Mouse (Mus musculus) liver, embryonic 13.5 days (tissue): ENCODE measurements around the gene Egfl8. TPM values are rescaled to one million over a fixed set of nuclear protein-coding genes. Genes with fewer than 3 reads are reported as not detected.

Experiments
- ATAC-seq: fragments of 200-750 bp; cut with Nextera tagmentation; 2 replicates; pipeline ENCODE4 v1.8.0; 2017; ENCODE audit warnings: low read depth, mild to moderate bottlenecking, moderate number of reproducible peaks, moderate library complexity
- DNase-seq: peaks from one replicate; pipeline ENCODE4 v3.0.0; 2022
- H3K27ac ChIP-seq: fragments of 300-500 bp; sonication (generic); 2 replicates; pipeline ENCODE4 v1.5.1; 2015; ENCODE audit warnings: moderate library complexity, mild to moderate bottlenecking, inconsistent platforms
- H3K27me3 ChIP-seq: fragments of 300-500 bp; sonication (generic); 2 replicates; pipeline ENCODE4 v1.6.1; 2015; ENCODE audit warnings: mild to moderate bottlenecking, inconsistent platforms
- H3K36me3 ChIP-seq: fragments of 300-500 bp; sonication (generic); 2 replicates; pipeline ENCODE4 v1.6.1; 2015; ENCODE audit warnings: mild to moderate bottlenecking, inconsistent platforms
- H3K4me1 ChIP-seq: fragments of 300-500 bp; sonication (generic); replicated peaks from 2 replicates; pipeline ENCODE4 v1.6.1; 2015; ENCODE audit warnings: inconsistent platforms
- H3K4me2 ChIP-seq: fragments of 300-500 bp; sonication (generic); 2 replicates; pipeline ENCODE4 v1.6.1; 2015; ENCODE audit warnings: inconsistent platforms, mild to moderate bottlenecking, moderate library complexity
- H3K4me3 ChIP-seq: fragments of 300-500 bp; sonication (generic); replicated peaks from 2 replicates; pipeline ENCODE4 v1.5.1; 2015; ENCODE audit warnings: mild to moderate bottlenecking, inconsistent platforms
- H3K9ac ChIP-seq: fragments of 300-500 bp; sonication (generic); 2 replicates; pipeline ENCODE4 v1.6.1; 2015; ENCODE audit warnings: mild to moderate bottlenecking, inconsistent platforms
- H3K9me3 ChIP-seq: fragments of 300-500 bp; sonication (generic); replicated peaks from 2 replicates; pipeline ENCODE4 v1.6.1; 2016; ENCODE audit warnings: inconsistent platforms
- WGBS: fragments of 180-500 bp; shearing (Covaris S2); methylation state at CpG from one replicate; pipeline ENCODE4 v1.1.7; 2015; ENCODE audit not compliant: insufficient replicate concordance; 5-methylcytosine and 5-hydroxymethylcytosine counted together
- polyA plus RNA-seq: library from polyadenylated mRNA; unstranded; fragments of >200 nt; fragmentation: Nextera tagmentation; extraction: Ambion mirVana; gene quantifications from 2 replicates; pipeline ENCODE4 v1.2.1, GENCODE M21; 2015

The Egfl8 gene
- polyA plus RNA-seq, 1 experiment from 2014 or later: 0.30 TPM

- H3K27ac ChIP-seq: peak within 1 kb of the TSS; percentile 71
- H3K4me3 ChIP-seq: peak within 1 kb of the TSS; percentile 94
- peaks cover 41% of the 10 kb centered on the region for H3K4me1 ChIP-seq
- 0 out of 2 replicates have a peak, but pooled peaks cover 3% of the 10 kb centered on the region for H3K27me3 ChIP-seq
- peak within 1 kb of the TSS; percentile 88 for H3K9ac ChIP-seq
- DNase-seq (peak; percentile 96), ATAC-seq (peak; percentile 96)
- H3K36me3 ChIP-seq: peaks cover 33% of the 10 kb centered on the region
- H3K4me2 ChIP-seq: peak within 1 kb of the TSS; percentile 90
- under 1% methylated on average over 66 of the region's 66 CpGs for WGBS
- no peaks in the 10 kb centered on the region for H3K9me3 ChIP-seq
These were observed 31.4 kb upstream of the Egfl8 start, which contains the start of gene Atf6b for GRCm38 (mm10) chr17:34646906-34647787. Gene Atf6b, plus strand, starts transcription at chr17:34647146.

GRCm38 (mm10) chr17:34645831-34646511 is 30.2 kb upstream of the Egfl8 start:
- Histone ChIP-seq H3K4me2 (peak overlapping the region; percentile 90), H3K4me1 (peaks cover 41% of the 10 kb centered on the region), H3K27ac (peak overlapping the region; percentile 43), H3K4me3 (peak overlapping the region; percentile 94), H3K9ac (peak overlapping the region; percentile 13; the same call in 1 of the 2 replicates), H3K9me3 (no peaks in the 10 kb centered on the region), H3K36me3 (peaks cover 23% of the 10 kb centered on the region), H3K27me3 (peaks cover 8% of the 10 kb centered on the region; the same call in 1 of the 2 replicates)
- ATAC-seq (no peak), DNase-seq (no peak)
- 57% methylated on average over 30 of the region's 30 CpGs for WGBS

GRCm38 (mm10) chr17:34645256-34645829 is 29.6 kb upstream of the Egfl8 start:
- 48% methylated on average over 10 of the region's 10 CpGs for WGBS
- H3K27ac ChIP-seq: peak overlapping the region; percentile 72

GRCm38 (mm10) chr17:34644608-34645007 is 28.8 kb upstream of the Egfl8 start, which contains the start of gene Fkbpl:
Gene Fkbpl, plus strand, starts transcription at chr17:34644764.
- H3K4me2 ChIP-seq: peak within 1 kb of the TSS; percentile 90
- H3K27ac ChIP-seq: peak within 1 kb of the TSS; percentile 72
- peaks cover 41% of the 10 kb centered on the region for H3K4me1 ChIP-seq
- peaks cover 11% of the 10 kb centered on the region for H3K27me3 ChIP-seq
- DNase-seq: peak; percentile 89
- ATAC-seq: peak; percentile 53
- 1% methylated on average over 16 of the region's 16 CpGs for WGBS
- H3K9ac ChIP-seq: peak within 1 kb of the TSS; percentile 73
- peak within 1 kb of the TSS; percentile 94 for H3K4me3 ChIP-seq
- no peaks in the 10 kb centered on the region for H3K9me3 ChIP-seq
- H3K36me3 ChIP-seq: peaks cover 10% of the 10 kb centered on the region; the same call in 1 of the 2 replicates

More at GRCm38 (mm10) chr17:34645256-34645829, 29.6 kb upstream of the Egfl8 start:
- ATAC-seq (no peak), DNase-seq (no peak)
- Histone ChIP-seq H3K9me3 (no peaks in the 10 kb centered on the region), H3K4me3 (peak overlapping the region; percentile 94), H3K27me3 (peaks cover 11% of the 10 kb centered on the region; the same call in 1 of the 2 replicates), H3K9ac (peak overlapping the region; percentile 73), H3K36me3 (peaks cover 17% of the 10 kb centered on the region), H3K4me2 (peak overlapping the region; percentile 90), H3K4me1 (peaks cover 41% of the 10 kb centered on the region)

GRCm38 (mm10) chr17:34643944-34644343 is 28.2 kb upstream of the Egfl8 start:
- Histone ChIP-seq H3K4me1 (peaks cover 35% of the 10 kb centered on the region), H3K36me3 (peaks cover 4% of the 10 kb centered on the region; the same call in 1 of the 2 replicates), H3K9me3 (no peaks in the 10 kb centered on the region), H3K27ac (no peak overlapping the region), H3K4me2 (no peak overlapping the region), H3K4me3 (no peak overlapping the region), H3K27me3 (peaks cover 11% of the 10 kb centered on the region), H3K9ac (no peak overlapping the region)
- WGBS: 66% methylated on average over 10 of the region's 10 CpGs
- no peak for ATAC-seq
- no peak for DNase-seq

- ATAC-seq (no peak), DNase-seq (no peak)
- Histone ChIP-seq H3K36me3 (no peaks in the 10 kb centered on the region), H3K4me1 (peaks cover 31% of the 10 kb centered on the region), H3K4me3 (no peak overlapping the region), H3K27ac (no peak overlapping the region), H3K9me3 (no peaks in the 10 kb centered on the region), H3K9ac (no peak overlapping the region), H3K4me2 (no peak overlapping the region), H3K27me3 (peaks cover 11% of the 10 kb centered on the region)
- WGBS: 62% methylated on average over 4 of the region's 4 CpGs
These were observed 27.6 kb upstream of the Egfl8 start for GRCm38 (mm10) chr17:34643379-34643778.

- 58% methylated on average over 3 of the region's 3 CpGs for WGBS
These were observed 26.2 kb upstream of the Egfl8 start for GRCm38 (mm10) chr17:34641945-34642344.

DNA sequence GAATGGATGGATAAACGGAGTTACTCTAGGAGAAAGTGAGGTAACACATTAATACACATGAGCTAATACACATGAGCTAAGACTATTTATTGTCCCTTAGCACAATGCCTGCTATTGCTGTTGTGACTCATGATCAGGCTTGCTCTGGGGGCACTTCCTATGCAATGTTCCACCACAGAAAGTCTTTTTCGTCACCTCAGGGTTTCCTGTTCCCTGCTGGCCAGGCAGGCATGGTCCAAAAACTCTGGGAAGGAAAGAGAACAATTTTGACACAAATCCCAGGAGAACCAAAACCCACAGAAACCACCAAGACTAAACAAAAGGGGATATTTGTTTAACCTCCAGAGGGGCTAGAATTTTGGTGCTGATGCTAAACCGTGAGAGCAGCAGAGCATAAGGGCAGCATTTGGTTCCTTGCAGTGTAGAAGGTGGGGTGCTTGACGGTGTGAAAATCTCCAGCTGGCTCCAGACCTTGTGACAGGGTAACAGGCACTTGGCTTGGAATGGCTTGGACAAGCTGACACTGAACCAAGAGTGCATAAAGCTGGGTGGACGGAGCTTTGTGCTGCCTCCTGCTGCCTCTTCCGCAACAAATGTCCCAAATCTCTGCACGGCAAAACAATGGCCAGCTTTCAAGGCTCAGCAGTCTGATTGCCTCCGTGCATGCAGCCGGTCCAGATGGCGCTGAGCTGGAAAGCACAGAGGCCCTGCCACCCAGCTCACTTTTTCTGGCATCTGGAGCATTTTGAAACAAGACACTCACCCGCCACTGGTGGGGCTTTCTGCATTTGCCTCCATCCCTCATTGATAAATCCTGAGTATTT is 25.2 kb upstream of the Egfl8 start:
- H3K27ac ChIP-seq: no peak overlapping the region
- H3K27me3 ChIP-seq: peaks cover 19% of the 10 kb centered on the region
- no peak overlapping the region for H3K9ac ChIP-seq
- H3K4me3 ChIP-seq: no peak overlapping the region
- no peaks in the 10 kb centered on the region for H3K36me3 ChIP-seq
- WGBS: 31% methylated on average over 11 of the region's 11 CpGs
- H3K9me3 ChIP-seq: no peaks in the 10 kb centered on the region
- H3K4me1 ChIP-seq: peaks cover 13% of the 10 kb centered on the region
- ATAC-seq (no peak), DNase-seq (no peak)
- no peak overlapping the region for H3K4me2 ChIP-seq

More at GRCm38 (mm10) chr17:34641945-34642344, 26.2 kb upstream of the Egfl8 start:
- H3K4me1 ChIP-seq: peaks cover 21% of the 10 kb centered on the region
- no peak overlapping the region for H3K4me2 ChIP-seq
- no peak overlapping the region for H3K4me3 ChIP-seq
- H3K27me3 ChIP-seq: peaks cover 19% of the 10 kb centered on the region
- no peak overlapping the region for H3K9ac ChIP-seq
- DNase-seq (no peak), ATAC-seq (no peak)
- H3K9me3 ChIP-seq: no peaks in the 10 kb centered on the region
- no peak overlapping the region for H3K27ac ChIP-seq
- H3K36me3 ChIP-seq: no peaks in the 10 kb centered on the region

GRCm38 (mm10) chr17:34639461-34640255 is 23.9 kb upstream of the Egfl8 start:
- WGBS: 60% methylated on average over 7 of the region's 7 CpGs
- DNase-seq (no peak), ATAC-seq (no peak)
- Histone ChIP-seq H3K9me3 (no peaks in the 10 kb centered on the region), H3K27ac (no peak overlapping the region), H3K4me2 (no peak overlapping the region), H3K4me1 (peaks cover under 1% of the 10 kb centered on the region; the same call in 1 of the 2 replicates), H3K4me3 (no peak overlapping the region), H3K36me3 (no peaks in the 10 kb centered on the region), H3K27me3 (peaks cover 20% of the 10 kb centered on the region), H3K9ac (no peak overlapping the region)

DNA sequence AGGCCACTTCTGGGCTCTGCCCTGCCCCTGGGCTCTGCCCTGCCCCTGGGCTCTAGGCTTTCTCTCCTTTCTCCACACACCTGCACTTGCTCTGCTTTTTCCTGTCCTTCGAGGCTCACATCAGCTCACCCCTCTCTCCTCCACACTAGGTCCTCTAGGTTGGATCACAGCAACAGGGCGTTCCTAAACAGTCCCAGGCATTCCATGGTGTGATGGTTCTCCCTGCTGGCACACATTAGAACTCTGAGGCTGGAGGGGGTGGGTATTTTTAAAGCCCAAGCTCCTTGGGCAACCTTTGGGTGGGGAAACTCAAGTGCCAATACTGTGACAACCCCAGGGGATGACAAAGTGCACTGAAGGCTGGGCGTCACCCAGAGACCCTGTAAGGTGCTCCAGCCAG is 21.7 kb upstream of the Egfl8 start:
- no peak for DNase-seq
- 54% methylated on average over 3 of the region's 3 CpGs for WGBS
- Histone ChIP-seq H3K27ac (no peak overlapping the region), H3K9me3 (no peaks in the 10 kb centered on the region), H3K36me3 (no peaks in the 10 kb centered on the region), H3K4me2 (no peak overlapping the region), H3K4me3 (no peak overlapping the region), H3K27me3 (peaks cover 39% of the 10 kb centered on the region), H3K4me1 (peaks cover 4% of the 10 kb centered on the region; the same call in 1 of the 2 replicates), H3K9ac (no peak overlapping the region)
- ATAC-seq: no peak
